Mouse (Mus musculus) ES-Bruce4 (cell line): ENCODE data around the gene Plekhg2.

Experiments
- CTCF ChIP-seq: IDR thresholded peaks from one replicate; pipeline ENCODE4 v1.8.1; 2011; ENCODE audit warnings: low read depth, low read length
- POLR2A ChIP-seq: IDR thresholded peaks from one replicate; pipeline ENCODE4 v1.8.1; 2011; ENCODE audit warnings: low read length; ENCODE audit not compliant: insufficient read depth

DNA sequence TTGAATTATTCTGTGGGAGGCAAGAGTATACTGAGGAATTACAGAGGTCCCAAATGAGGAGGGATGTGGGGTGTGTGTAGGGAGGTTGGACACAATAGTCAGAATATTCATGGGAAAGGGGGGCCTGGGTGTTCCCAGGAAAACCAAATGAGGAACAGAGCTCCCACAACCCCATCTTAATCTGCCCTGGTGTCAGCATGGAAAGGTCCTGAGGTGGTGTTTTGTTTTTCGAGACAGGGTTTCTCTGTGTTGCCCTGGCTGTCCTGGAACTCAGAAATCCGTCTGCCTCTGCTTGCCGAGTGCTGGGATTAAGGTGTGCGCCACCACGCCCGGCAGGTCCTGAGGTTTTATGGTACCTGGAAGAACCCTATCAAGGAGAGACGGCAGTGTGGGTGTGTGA, 14.0 kb downstream of the Plekhg2 start:
- TF ChIP-seq POLR2A, result no peak
- TF ChIP-seq CTCF, result no peak
